Mouse (Mus musculus) ES-E14 (cell line): ENCODE results near the gene Cmbl. TPM values are rescaled to one million over a fixed set of nuclear protein-coding genes. Genes with fewer than 3 reads are reported as not detected.
"Not testable (repeated sequence)": the region's sequence is repeated elsewhere in the genome, so short reads cannot be mapped to it uniquely, and the experiment has no call there.

Experiments
- DNase-seq: peaks from one replicate; pipeline ENCODE4 v3.0.0-alpha.2; 2013; ENCODE audit warnings: low read depth, low spot score
- H3K27ac ChIP-seq: 2 replicates; pipeline ENCODE4 v1.5.1; 2012; ENCODE audit warnings: low read depth, mild to moderate bottlenecking, low read length, moderate library complexity, mixed read lengths; ENCODE audit not compliant: poor library complexity, insufficient read depth, severe bottlenecking
- H3K36me3 ChIP-seq: 2 replicates; pipeline ENCODE4 v1.6.1; 2012; ENCODE audit warnings: mild to moderate bottlenecking, low read length, moderate library complexity, mixed read lengths; ENCODE audit not compliant: control insufficient read depth, poor library complexity, insufficient read depth, severe bottlenecking
- H3K4me1 ChIP-seq, 2 experiments: fragments of 150-350 bp in 1 of 2; sonication (generic) in 1 of 2; 2 replicates each; pipeline ENCODE4 v1.6.1; 2012; ENCODE audit warnings: low read length in 2 of 2, mild to moderate bottlenecking in 1 of 2, mixed read lengths in 1 of 2; ENCODE audit not compliant: control insufficient read depth in 2 of 2, insufficient read depth in 2 of 2, poor library complexity in 1 of 2
- H3K4me3 ChIP-seq, 2 experiments: fragments of 150-350 bp in 1 of 2; sonication (generic) in 1 of 2; 2 replicates each; pipeline ENCODE4 v1.5.1; 2012; ENCODE audit warnings: low read length in 2 of 2, low read depth in 1 of 2, mild to moderate bottlenecking in 1 of 2, mixed read lengths in 1 of 2; ENCODE audit not compliant: insufficient read depth in 1 of 2, poor library complexity in 1 of 2, severe bottlenecking in 1 of 2
- H3K9ac ChIP-seq: 2 replicates; pipeline ENCODE4 v1.6.1; 2012; ENCODE audit warnings: low read depth, mild to moderate bottlenecking, low read length, mixed read lengths; ENCODE audit not compliant: poor library complexity, insufficient read depth, severe bottlenecking
- H3K9me3 ChIP-seq: fragments of 150-350 bp; sonication (generic); 2 replicates; pipeline ENCODE4 v1.6.1; 2012; ENCODE audit warnings: low read depth, mild to moderate bottlenecking, low read length; ENCODE audit not compliant: control insufficient read depth, insufficient read depth
- CHD2 ChIP-seq: IDR thresholded peaks from 2 replicates; pipeline ENCODE4 v1.6.1; 2014; ENCODE audit warnings: mild to moderate bottlenecking, low read depth, low read length, inconsistent platforms
- HCFC1 ChIP-seq: IDR thresholded peaks from 2 replicates; pipeline ENCODE4 v1.6.1; 2012; ENCODE audit warnings: low read length, inconsistent platforms, borderline replicate concordance; ENCODE audit not compliant: insufficient read depth
- MAFK ChIP-seq: IDR thresholded peaks from 2 replicates; pipeline ENCODE4 v1.6.1; 2014; ENCODE audit warnings: mild to moderate bottlenecking, low read depth, low read length, inconsistent platforms; ENCODE audit not compliant: insufficient read depth
- ZC3H11A ChIP-seq: IDR thresholded peaks from 2 replicates; pipeline ENCODE4 v1.6.1; 2012; ENCODE audit warnings: low read depth, mild to moderate bottlenecking, inconsistent platforms, low read length, borderline replicate concordance
- ZNF384 ChIP-seq: IDR thresholded peaks from 2 replicates; pipeline ENCODE4 v1.6.1; 2012; ENCODE audit warnings: low read depth, low read length, inconsistent platforms
- in situ Hi-C, 2 experiments: fragments of 600-800 bp; cut with MboI; formaldehyde crosslinking; loops; one replicate each; pipeline ENCODE4 v1.15.1; 2025; ENCODE audit warnings: low sequenced_read_pairs in 2 of 2, inconsistent platforms in 1 of 2; ENCODE audit not compliant: unreplicated experiment in 2 of 2
- total RNA-seq: library from RNA; depleted of rRNA; stranded (reverse); fragments of 300-350 nt; gene quantifications from 2 replicates; pipeline ENCODE4 v1.2.3, GENCODE M21; 2012

Cmbl gene
- total RNA-seq, 1 experiment: 0.76 TPM

DNA sequence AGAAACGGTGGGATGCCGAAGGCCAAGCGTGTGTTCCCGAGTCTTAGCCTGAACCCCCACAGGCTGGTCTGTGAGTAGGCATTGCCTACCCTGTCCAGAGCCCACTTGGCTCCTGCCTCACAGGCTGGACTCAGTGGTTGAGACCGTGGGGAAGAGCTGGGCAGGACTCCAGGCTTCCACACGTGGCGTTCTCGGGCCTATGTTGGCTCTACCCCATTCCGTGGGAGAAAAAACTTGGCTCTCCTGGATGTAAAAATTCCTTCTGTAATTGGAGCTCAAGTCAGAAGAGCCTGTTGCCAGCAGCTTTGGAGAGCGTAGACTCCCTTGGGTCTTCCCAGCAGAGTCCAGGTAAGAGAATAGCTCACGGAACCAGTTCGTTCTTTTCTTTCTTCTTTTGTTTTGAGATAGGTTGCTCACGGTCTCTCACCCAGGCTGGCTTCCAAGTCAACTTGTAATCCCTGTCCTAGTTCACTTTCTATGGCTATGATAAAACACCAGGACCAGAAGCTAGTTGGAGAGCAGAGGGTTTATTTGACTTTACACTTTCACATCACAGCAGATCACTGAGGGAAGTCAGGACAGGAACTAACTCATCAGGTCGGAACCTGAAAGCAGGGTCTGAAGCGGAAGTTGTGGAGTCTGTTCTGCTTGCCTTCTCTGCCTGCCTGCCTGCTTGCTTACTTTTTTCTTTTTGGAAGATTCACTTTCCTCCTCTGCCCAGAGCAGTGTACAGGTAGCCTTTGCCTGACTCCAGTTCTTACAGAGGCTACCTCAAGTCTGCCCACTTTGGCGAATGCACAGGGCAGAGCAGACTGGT lies 6.9 kb downstream of the Cmbl start:
- in situ Hi-C loops: no loop called here
- Histone ChIP-seq H3K4me3 (no peak overlapping the region), H3K9me3 (no peaks in the 10 kb centered on the region), H3K27ac (no peak overlapping the region), H3K4me1 (peaks cover 2% of the 10 kb centered on the region in 2 experiments; a peak in 1 of 4 replicates), H3K9ac (no peak overlapping the region), H3K36me3 (no peaks in the 10 kb centered on the region)
- DNase-seq: no peak
- TF ChIP-seq HCFC1 (no peak), CHD2 (no peak), MAFK (no peak), ZNF384 (no peak), ZC3H11A (no peak)

DNA sequence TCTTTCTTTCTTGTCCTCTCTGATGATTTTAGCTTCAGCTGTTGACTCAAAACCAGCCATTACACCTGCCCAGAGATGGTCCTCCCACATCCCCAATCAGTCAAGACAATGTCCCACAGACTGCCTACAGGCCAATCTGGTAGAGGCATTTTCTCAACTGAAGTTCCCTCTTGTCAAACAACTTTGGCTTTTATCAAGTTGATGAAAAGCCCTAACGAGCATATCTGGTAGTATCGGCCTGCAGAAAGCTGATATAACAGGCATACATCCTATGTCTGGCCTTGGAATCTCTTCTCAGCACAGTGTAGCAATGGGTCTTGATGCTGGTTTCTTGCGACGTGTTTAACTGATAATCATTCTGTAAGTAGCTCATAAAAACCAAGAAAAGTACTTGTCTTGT lies 8.1 kb downstream of the Cmbl start:
- Histone ChIP-seq H3K9ac (no peak overlapping the region), H3K4me3 (no peak overlapping the region), H3K27ac (no peak overlapping the region), H3K9me3 (no peaks in the 10 kb centered on the region), H3K36me3 (no peaks in the 10 kb centered on the region), H3K4me1 (peaks cover 2% of the 10 kb centered on the region in 2 experiments; a peak in 1 of 4 replicates)
- no peak for DNase-seq
- in situ Hi-C loops: no loop called here
- no peak for TF ChIP-seq ZNF384
- no peak for TF ChIP-seq MAFK
- TF ChIP-seq ZC3H11A: no peak
- no peak for TF ChIP-seq HCFC1
- no peak for TF ChIP-seq CHD2

DNA sequence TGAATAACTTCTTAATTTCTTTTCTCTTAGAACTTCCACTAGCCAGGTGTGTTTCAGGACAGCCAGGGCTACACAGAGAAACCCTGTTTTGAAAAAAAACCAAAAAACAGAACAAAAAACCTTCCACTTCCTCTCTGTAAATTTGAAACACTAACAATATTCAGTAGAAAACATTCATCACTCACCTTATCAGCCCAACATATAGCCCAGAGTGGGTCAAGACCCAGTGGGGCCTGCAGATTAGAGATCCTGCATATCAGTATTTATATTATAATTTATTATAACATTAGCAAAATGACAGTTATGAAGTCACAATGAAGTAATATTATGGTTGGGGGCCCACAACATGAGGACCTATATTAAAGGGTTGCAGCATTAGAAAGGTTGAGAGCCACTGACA lies 8.5 kb downstream of the Cmbl start:
- no peak for DNase-seq
- in situ Hi-C loops: no loop called here
- H3K4me3 ChIP-seq: no peak overlapping the region
- TF ChIP-seq ZC3H11A (no peak), ZNF384 (no peak), MAFK (no peak), HCFC1 (no peak), CHD2 (no peak)
- H3K9me3 ChIP-seq: no peaks in the 10 kb centered on the region
- no peaks in the 10 kb centered on the region for H3K36me3 ChIP-seq
- no peak overlapping the region for H3K27ac ChIP-seq
- peaks cover 1 to 2% of the 10 kb centered on the region in 2 experiments; a peak in 1 of 4 replicates for H3K4me1 ChIP-seq
- H3K9ac ChIP-seq: no peak overlapping the region

DNA sequence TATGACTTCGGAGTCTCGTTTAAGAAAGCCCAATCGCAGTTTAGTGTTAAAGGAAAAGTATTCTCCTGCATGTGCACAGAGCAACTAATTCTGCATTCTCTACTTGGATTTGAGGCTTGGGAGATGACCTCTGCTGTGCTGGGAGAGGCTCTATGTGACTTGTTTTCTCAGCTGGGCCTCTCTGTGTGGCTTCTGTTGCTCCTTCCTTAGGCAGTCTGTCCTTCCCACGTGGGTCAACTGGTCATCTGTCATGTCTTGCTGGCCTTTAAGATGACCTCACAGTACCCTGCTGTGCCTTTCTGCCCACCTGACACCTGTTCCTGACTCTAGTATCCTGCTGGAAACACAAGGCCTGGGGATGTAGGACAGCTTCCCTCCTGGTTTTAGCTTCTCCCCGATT lies 10.9 kb downstream of the Cmbl start:
- in situ Hi-C loops: loop anchor here in 1 of 2 experiments (25.0 kb wide), 1 partner anchor 264 kb away; no protein-coding TSS in a partner anchor
- no peak for TF ChIP-seq HCFC1
- no peak for TF ChIP-seq ZNF384
- TF ChIP-seq ZC3H11A: no peak
- no peak for TF ChIP-seq MAFK
- TF ChIP-seq CHD2: no peak
- no peaks in the 10 kb centered on the region for H3K36me3 ChIP-seq
- no peak overlapping the region for H3K27ac ChIP-seq
- DNase-seq: no peak
- no peaks in the 10 kb centered on the region for H3K9me3 ChIP-seq
- H3K4me3 ChIP-seq: no peak overlapping the region
- no peaks in the 10 kb centered on the region; a peak in 1 of 4 replicates for H3K4me1 ChIP-seq
- no peak overlapping the region for H3K9ac ChIP-seq

DNA sequence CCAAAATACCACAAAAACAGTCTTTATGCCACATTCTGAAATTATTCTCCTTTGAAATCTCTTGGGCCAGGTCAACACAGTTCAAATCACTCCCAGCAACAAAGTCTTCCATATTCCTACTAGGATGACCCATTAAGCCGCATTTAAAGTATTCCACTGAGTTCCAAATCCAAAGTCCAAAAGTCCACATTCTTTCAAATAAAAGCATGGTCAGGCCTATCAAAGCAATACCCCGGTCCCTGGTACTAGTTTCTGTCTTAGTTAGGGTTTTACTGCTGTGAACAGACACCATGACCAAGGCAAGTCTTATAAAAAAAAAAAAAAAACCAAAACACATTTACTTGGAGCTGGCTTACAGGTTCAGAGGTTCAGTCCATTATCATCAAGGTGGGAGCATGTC lies 15.9 kb downstream of the Cmbl start:
- H3K4me3 ChIP-seq, H3K4me1 ChIP-seq, H3K9ac ChIP-seq, DNase-seq, H3K9me3 ChIP-seq, H3K36me3 ChIP-seq, H3K27ac ChIP-seq: not testable (repeated sequence)
- in situ Hi-C loops: loop anchor here in 1 of 2 experiments (25.0 kb wide), 1 partner anchor 269 kb away; no protein-coding TSS in a partner anchor
